Mouse (Mus musculus) liver, embryonic 13.5 days (tissue): Measurements from ENCODE around the gene Umodl1. TPM values are rescaled to one million over a fixed set of nuclear protein-coding genes. Genes with fewer than 3 reads are reported as not detected.

Experiments
- ATAC-seq: fragments of 200-750 bp; cut with Nextera tagmentation; 2 replicates; pipeline ENCODE4 v1.8.0; 2017; ENCODE audit warnings: low read depth, mild to moderate bottlenecking, moderate number of reproducible peaks, moderate library complexity
- DNase-seq: peaks from one replicate; pipeline ENCODE4 v3.0.0; 2022
- H3K27ac ChIP-seq: fragments of 300-500 bp; sonication (generic); 2 replicates; pipeline ENCODE4 v1.5.1; 2015; ENCODE audit warnings: moderate library complexity, mild to moderate bottlenecking, inconsistent platforms
- H3K27me3 ChIP-seq: fragments of 300-500 bp; sonication (generic); 2 replicates; pipeline ENCODE4 v1.6.1; 2015; ENCODE audit warnings: mild to moderate bottlenecking, inconsistent platforms
- H3K36me3 ChIP-seq: fragments of 300-500 bp; sonication (generic); 2 replicates; pipeline ENCODE4 v1.6.1; 2015; ENCODE audit warnings: mild to moderate bottlenecking, inconsistent platforms
- H3K4me1 ChIP-seq: fragments of 300-500 bp; sonication (generic); replicated peaks from 2 replicates; pipeline ENCODE4 v1.6.1; 2015; ENCODE audit warnings: inconsistent platforms
- H3K4me2 ChIP-seq: fragments of 300-500 bp; sonication (generic); 2 replicates; pipeline ENCODE4 v1.6.1; 2015; ENCODE audit warnings: inconsistent platforms, mild to moderate bottlenecking, moderate library complexity
- H3K4me3 ChIP-seq: fragments of 300-500 bp; sonication (generic); replicated peaks from 2 replicates; pipeline ENCODE4 v1.5.1; 2015; ENCODE audit warnings: mild to moderate bottlenecking, inconsistent platforms
- H3K9ac ChIP-seq: fragments of 300-500 bp; sonication (generic); 2 replicates; pipeline ENCODE4 v1.6.1; 2015; ENCODE audit warnings: mild to moderate bottlenecking, inconsistent platforms
- H3K9me3 ChIP-seq: fragments of 300-500 bp; sonication (generic); replicated peaks from 2 replicates; pipeline ENCODE4 v1.6.1; 2016; ENCODE audit warnings: inconsistent platforms
- WGBS: fragments of 180-500 bp; shearing (Covaris S2); methylation state at CpG from one replicate; pipeline ENCODE4 v1.1.7; 2015; ENCODE audit not compliant: insufficient replicate concordance; 5-methylcytosine and 5-hydroxymethylcytosine counted together
- polyA plus RNA-seq: library from polyadenylated mRNA; unstranded; fragments of >200 nt; fragmentation: Nextera tagmentation; extraction: Ambion mirVana; gene quantifications from 2 replicates; pipeline ENCODE4 v1.2.1, GENCODE M21; 2015

Gene Umodl1
- polyA plus RNA-seq, result 0.12 and 0.14 TPM in 2 replicates

DNA sequence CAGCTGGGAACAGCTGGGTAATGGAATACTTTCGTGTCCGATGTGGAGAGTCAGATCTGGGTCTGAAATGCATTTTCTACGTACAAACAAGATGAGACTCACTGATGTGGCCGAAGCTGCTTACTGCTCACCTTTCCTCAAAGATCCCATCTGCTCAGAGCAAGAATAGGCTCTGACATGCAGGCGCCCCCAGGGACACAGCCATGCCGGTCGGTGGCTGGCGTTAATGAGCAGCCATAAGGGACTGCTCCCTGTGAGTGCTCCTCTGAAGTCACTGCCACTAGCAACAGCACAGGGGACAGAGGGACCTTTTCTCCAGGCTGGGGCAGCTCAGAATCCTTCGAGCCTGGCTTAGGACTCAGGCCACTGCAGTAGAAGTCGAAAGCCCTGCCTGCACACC lies at the start of gene Umodl1:
Gene Umodl1 (plus strand): TSS at position 301 of the 400 bp plus-strand sequence.
- no peaks in the 10 kb centered on the region for H3K9me3 ChIP-seq
- no peak for DNase-seq
- no peak within 1 kb of the TSS for H3K4me3 ChIP-seq
- no peaks in the 10 kb centered on the region for H3K27me3 ChIP-seq
- H3K4me2 ChIP-seq, result no peak within 1 kb of the TSS
- no peak within 1 kb of the TSS for H3K9ac ChIP-seq
- 52% methylated on average over 10 of the region's 10 CpGs for WGBS
- ATAC-seq, result no peak
- H3K27ac ChIP-seq, result no peak within 1 kb of the TSS
- H3K4me1 ChIP-seq, result no peaks in the 10 kb centered on the region
- no peaks in the 10 kb centered on the region for H3K36me3 ChIP-seq

- H3K27ac ChIP-seq, result no peak overlapping the region
- ATAC-seq, result no peak
Observed at GRCm38 (mm10) chr17:30907577-30907976, 46.9 kb upstream of the Umodl1 start.

DNA sequence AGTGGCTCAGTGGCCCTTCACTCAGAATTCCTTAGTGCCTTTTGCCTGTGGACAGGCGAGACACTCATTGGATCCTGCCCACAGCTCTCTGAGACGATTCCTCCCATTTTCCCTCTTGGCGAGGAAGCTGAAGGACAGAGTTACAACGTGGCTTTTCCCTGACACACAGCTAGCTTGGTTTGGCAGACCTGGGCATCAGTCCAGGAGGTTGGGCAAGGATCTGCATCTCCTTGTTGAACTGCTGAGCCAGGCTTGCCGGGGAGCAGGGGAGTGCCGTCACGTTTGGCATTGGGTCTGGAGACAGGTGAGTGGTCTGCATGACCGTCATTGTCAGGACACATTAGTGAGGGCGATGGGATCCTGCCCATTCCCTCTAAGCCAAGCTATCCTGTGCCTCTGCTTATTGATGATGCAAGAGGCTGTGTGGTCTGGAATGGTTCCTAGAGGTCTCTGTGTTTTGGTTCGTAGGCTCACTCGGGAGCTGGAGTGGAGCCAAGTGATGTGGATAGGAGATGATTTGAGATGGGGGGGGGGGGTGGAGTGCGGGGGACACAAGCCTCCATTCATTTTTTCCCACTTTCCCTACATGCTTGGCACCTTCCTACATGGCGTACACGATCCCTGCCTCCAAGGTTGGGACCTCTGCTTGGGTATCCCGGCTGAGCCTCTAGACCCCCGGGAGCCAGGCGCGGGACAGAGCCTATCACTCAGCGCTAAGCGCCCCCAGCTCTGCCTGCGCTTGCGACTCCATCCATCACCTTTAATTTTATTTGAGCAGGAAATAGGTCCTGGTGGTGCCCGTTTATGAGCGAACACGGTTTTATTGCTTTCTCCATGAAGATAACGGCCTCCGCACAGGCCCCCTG lies 43.3 kb upstream of the Umodl1 start:
- Histone ChIP-seq H3K4me3 (no peak overlapping the region), H3K9ac (no peak overlapping the region), H3K27ac (no peak overlapping the region), H3K9me3 (no peaks in the 10 kb centered on the region), H3K4me2 (no peak overlapping the region), H3K4me1 (no peaks in the 10 kb centered on the region), H3K36me3 (no peaks in the 10 kb centered on the region), H3K27me3 (0 out of 2 replicates have a peak, but pooled peaks cover 5% of the 10 kb centered on the region)
- ATAC-seq, result no peak
- no peak for DNase-seq
- WGBS, result 62% methylated on average over 27 of the region's 27 CpGs

More at GRCm38 (mm10) chr17:30907577-30907976, 46.9 kb upstream of the Umodl1 start:
- no peak overlapping the region for H3K9ac ChIP-seq
- no peaks in the 10 kb centered on the region for H3K4me1 ChIP-seq
- 39% methylated on average over 4 of the region's 4 CpGs for WGBS
- H3K27me3 ChIP-seq, result peaks cover 22% of the 10 kb centered on the region
- H3K4me3 ChIP-seq, result no peak overlapping the region
- H3K36me3 ChIP-seq, result no peaks in the 10 kb centered on the region
- DNase-seq, result no peak
- H3K9me3 ChIP-seq, result no peaks in the 10 kb centered on the region
- no peak overlapping the region for H3K4me2 ChIP-seq

- no peak overlapping the region for H3K4me3 ChIP-seq
- H3K4me1 ChIP-seq, result no peaks in the 10 kb centered on the region
- ATAC-seq (no peak), DNase-seq (no peak)
- H3K9ac ChIP-seq, result no peak overlapping the region
- no peaks in the 10 kb centered on the region for H3K9me3 ChIP-seq
- H3K4me2 ChIP-seq, result no peak overlapping the region
- no peak overlapping the region for H3K27ac ChIP-seq
- WGBS, result 36% methylated on average over 8 of the region's 8 CpGs
- H3K27me3 ChIP-seq, result 0 out of 2 replicates have a peak, but pooled peaks cover 5% of the 10 kb centered on the region
- no peaks in the 10 kb centered on the region for H3K36me3 ChIP-seq
Observed at GRCm38 (mm10) chr17:30911732-30912088, 42.7 kb upstream of the Umodl1 start.

DNA sequence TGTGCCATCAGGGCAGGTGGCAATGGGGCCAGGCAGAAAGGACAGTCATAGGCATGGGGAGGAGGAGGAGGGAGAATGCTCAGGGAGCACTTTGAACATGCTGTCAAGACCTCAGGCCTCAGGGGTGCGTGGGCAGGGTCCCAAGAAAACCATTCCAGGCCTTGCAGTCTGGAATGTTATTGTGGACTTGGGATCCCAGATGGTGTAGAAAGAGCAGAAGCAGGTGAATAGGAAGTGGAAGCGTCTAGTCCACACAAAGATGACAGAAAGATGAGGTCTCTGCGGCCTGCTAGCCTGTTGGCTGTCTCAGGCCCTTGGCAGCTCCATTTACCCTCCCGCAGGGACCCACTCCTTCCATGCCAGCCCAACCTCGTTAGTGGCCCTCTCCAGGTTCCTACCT lies 41.9 kb upstream of the Umodl1 start:
- Histone ChIP-seq H3K36me3 (no peaks in the 10 kb centered on the region), H3K27ac (no peak overlapping the region), H3K9ac (no peak overlapping the region), H3K27me3 (0 out of 2 replicates have a peak, but pooled peaks cover 5% of the 10 kb centered on the region), H3K4me3 (no peak overlapping the region), H3K9me3 (no peaks in the 10 kb centered on the region), H3K4me2 (no peak overlapping the region), H3K4me1 (no peaks in the 10 kb centered on the region)
- ATAC-seq (no peak), DNase-seq (no peak)
- WGBS, result 52% methylated on average over 5 of the region's 5 CpGs

DNA sequence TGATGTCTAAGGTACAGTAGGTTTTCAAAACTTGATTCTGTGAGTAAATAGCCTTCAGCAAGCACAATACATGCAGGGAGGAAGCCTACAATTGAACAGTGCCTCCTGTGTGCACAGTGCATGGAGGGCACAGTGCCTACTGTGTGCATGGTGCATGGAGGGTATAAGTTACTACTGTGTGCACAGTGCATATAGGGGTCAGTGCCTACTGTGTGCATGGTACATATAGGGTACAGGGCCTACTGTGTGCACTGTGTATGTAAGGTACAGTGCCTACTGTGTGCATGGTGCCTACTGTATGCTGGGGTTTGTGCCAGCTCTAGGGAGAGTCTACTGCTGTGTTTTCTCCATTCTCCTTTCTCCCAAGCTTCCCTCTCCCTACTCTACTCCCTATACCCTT lies 40.2 kb upstream of the Umodl1 start:
- Histone ChIP-seq H3K4me1 (no peaks in the 10 kb centered on the region), H3K27me3 (0 out of 2 replicates have a peak, but pooled peaks cover 5% of the 10 kb centered on the region), H3K36me3 (no peaks in the 10 kb centered on the region), H3K4me3 (no peak overlapping the region), H3K27ac (no peak overlapping the region), H3K4me2 (no peak overlapping the region), H3K9me3 (no peaks in the 10 kb centered on the region), H3K9ac (no peak overlapping the region)
- no peak for DNase-seq
- no peak for ATAC-seq

- WGBS, result 46% methylated on average over 4 of the region's 4 CpGs
- DNase-seq (no peak), ATAC-seq (no peak)
- H3K9ac ChIP-seq, result no peak overlapping the region
- no peak overlapping the region for H3K4me3 ChIP-seq
- no peak overlapping the region for H3K4me2 ChIP-seq
- H3K9me3 ChIP-seq, result no peaks in the 10 kb centered on the region
- H3K27ac ChIP-seq, result no peak overlapping the region
- H3K4me1 ChIP-seq, result no peaks in the 10 kb centered on the region
- H3K36me3 ChIP-seq, result no peaks in the 10 kb centered on the region
- no peaks in the 10 kb centered on the region for H3K27me3 ChIP-seq
Observed at GRCm38 (mm10) chr17:30923566-30923965, 30.9 kb upstream of the Umodl1 start.

- H3K9ac ChIP-seq, result no peak overlapping the region
- no peak for ATAC-seq
- no peak for DNase-seq
Observed at GRCm38 (mm10) chr17:30930827-30931226, 23.6 kb upstream of the Umodl1 start.

GRCm38 (mm10) chr17:30932836-30933235 lies 21.6 kb upstream of the Umodl1 start:
- H3K27ac ChIP-seq, result no peak overlapping the region
- 73% methylated on average over 5 of the region's 5 CpGs for WGBS
- H3K4me3 ChIP-seq, result no peak overlapping the region
- ATAC-seq (no peak), DNase-seq (no peak)
- no peaks in the 10 kb centered on the region for H3K36me3 ChIP-seq
- H3K27me3 ChIP-seq, result no peaks in the 10 kb centered on the region
- H3K9ac ChIP-seq, result no peak overlapping the region
- no peak overlapping the region for H3K4me2 ChIP-seq
- peaks cover 3% of the 10 kb centered on the region; the same call in 1 of the 2 replicates for H3K4me1 ChIP-seq
- H3K9me3 ChIP-seq, result no peaks in the 10 kb centered on the region

More at GRCm38 (mm10) chr17:30930827-30931226, 23.6 kb upstream of the Umodl1 start:
- Histone ChIP-seq H3K27me3 (no peaks in the 10 kb centered on the region), H3K36me3 (no peaks in the 10 kb centered on the region), H3K9me3 (no peaks in the 10 kb centered on the region), H3K4me2 (no peak overlapping the region), H3K4me3 (no peak overlapping the region), H3K27ac (no peak overlapping the region), H3K4me1 (peaks cover 3% of the 10 kb centered on the region; the same call in 1 of the 2 replicates)
- 56% methylated on average over 7 of the region's 7 CpGs for WGBS

GRCm38 (mm10) chr17:30935301-30935700 lies 19.1 kb upstream of the Umodl1 start:
- no peak for DNase-seq
- Histone ChIP-seq H3K27me3 (no peaks in the 10 kb centered on the region), H3K4me1 (peaks cover under 1% of the 10 kb centered on the region; the same call in 1 of the 2 replicates), H3K9ac (no peak overlapping the region), H3K36me3 (no peaks in the 10 kb centered on the region), H3K4me3 (no peak overlapping the region), H3K27ac (no peak overlapping the region), H3K4me2 (no peak overlapping the region), H3K9me3 (no peaks in the 10 kb centered on the region)
- 55% methylated on average over 5 of the region's 5 CpGs for WGBS
- no peak for ATAC-seq

GRCm38 (mm10) chr17:30938554-30938953 lies 15.9 kb upstream of the Umodl1 start:
- Histone ChIP-seq H3K4me2 (no peak overlapping the region), H3K4me3 (no peak overlapping the region), H3K9me3 (no peaks in the 10 kb centered on the region), H3K27me3 (no peaks in the 10 kb centered on the region), H3K9ac (no peak overlapping the region), H3K36me3 (no peaks in the 10 kb centered on the region), H3K27ac (no peak overlapping the region), H3K4me1 (no peaks in the 10 kb centered on the region)
- ATAC-seq (no peak), DNase-seq (no peak)
- WGBS, result 43% methylated on average over 9 of the region's 9 CpGs

- H3K4me3 ChIP-seq, result no peak overlapping the region
- no peak for ATAC-seq
- no peaks in the 10 kb centered on the region for H3K27me3 ChIP-seq
- H3K4me1 ChIP-seq, result no peaks in the 10 kb centered on the region
- no peak for DNase-seq
- H3K4me2 ChIP-seq, result no peak overlapping the region
- no peaks in the 10 kb centered on the region for H3K36me3 ChIP-seq
- no peaks in the 10 kb centered on the region for H3K9me3 ChIP-seq
- WGBS, result 41% methylated on average over 1 of the region's 1 CpGs
- no peak overlapping the region for H3K27ac ChIP-seq
- H3K9ac ChIP-seq, result no peak overlapping the region
Observed at GRCm38 (mm10) chr17:30948382-30948781, 6.1 kb upstream of the Umodl1 start.
